Mouse (Mus musculus) left cerebral cortex, postnatal 4 days (tissue): ENCODE data around the gene Rcbtb1. TPM values are rescaled to one million over a fixed set of nuclear protein-coding genes. Genes with fewer than 3 reads are reported as not detected.
"Not testable (repeated sequence)": the region's sequence is repeated elsewhere in the genome, so short reads cannot be mapped to it uniquely, and the experiment has no call there.

Experiments used
- DNase-seq: peaks from one replicate; pipeline ENCODE4 v3.0.0-alpha.2; 2022
- intact Hi-C: fragments of 180-260 bp; cut with DNase I; formaldehyde crosslinking; loops from one replicate; pipeline ENCODE4 v1.15.1; 2025
- total RNA-seq, 2 experiments: library from RNA; stranded (reverse); gene quantifications; 2 replicates each; pipeline ENCODE4 v1.2.3; 2021

Gene Rcbtb1
- total RNA-seq, result 10 to 100 TPM; 43.7 to 48.6 TPM

DNA sequence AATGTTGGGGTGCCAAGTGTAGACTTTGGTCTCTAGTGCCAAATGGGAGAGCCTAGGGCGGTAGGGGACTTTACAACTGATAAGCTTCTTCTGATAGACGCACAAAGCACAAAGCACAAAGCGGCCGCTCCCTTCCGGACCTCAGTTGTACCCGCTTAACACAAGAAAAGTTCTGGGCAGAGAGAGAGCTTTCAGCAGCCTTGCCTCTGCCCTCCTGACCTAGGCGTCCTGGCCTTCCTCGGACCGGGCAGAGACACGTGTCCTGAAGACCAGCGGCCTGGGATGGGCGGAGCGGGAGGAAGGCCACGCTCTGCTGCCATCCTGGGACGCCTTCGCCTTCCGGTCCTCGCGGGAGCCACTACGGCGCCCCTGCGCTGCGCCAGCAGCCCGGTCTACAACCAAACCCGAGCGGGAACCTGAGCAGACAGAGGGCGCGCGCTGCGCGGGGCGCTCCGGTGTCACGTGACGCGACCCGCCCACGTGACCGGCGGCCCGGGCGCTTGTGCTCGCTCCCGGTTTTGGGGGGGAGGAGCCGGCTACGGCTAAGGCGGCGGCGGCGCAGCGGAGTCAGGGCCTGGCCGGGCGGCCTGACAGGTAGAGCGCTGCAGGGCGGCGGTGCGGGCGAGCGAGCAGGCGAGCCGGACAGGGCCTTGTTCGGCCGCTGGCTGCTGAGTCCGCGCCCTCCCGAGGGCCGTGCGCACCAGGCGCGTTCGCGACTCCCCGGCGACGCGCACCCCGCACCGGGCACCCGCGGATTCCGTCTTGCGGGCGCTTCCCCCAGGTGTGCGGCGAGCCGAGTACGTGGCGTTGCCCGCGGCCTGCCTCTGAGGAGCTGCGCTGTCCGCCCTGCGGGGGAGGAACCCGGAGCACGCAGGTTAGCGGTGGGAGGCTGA lies at the start of gene Rcbtb1:
Rcbtb1 (plus strand) TSS at position 499 of the 893 bp plus-strand sequence.
- intact Hi-C loops, result no loop called here
- DNase-seq, result peak; percentile 92

DNA sequence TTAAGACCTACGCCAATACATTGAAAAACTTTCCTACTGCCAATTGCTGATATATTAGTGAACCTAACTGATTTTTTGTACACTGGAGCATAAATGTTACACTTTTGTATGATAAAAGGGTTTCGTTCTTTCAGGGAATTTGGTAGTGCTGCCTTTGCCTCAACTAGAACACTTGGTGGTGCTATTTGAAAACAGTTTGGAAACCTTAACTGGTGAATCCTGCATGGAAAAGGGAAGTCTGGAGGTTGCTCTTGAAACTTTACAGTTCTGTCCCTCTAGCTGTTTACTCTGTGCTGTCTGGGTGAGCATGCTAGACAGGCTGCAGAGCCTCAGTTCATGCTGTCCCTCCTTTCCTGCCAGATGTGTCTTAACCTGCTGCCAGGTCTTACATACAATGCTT lies 45.4 kb upstream of the Rcbtb1 start:
- DNase-seq, result no peak
- intact Hi-C loops, result loop anchor here (5.0 kb wide), 1 partner anchor 402 kb away; no protein-coding TSS in a partner anchor

DNA sequence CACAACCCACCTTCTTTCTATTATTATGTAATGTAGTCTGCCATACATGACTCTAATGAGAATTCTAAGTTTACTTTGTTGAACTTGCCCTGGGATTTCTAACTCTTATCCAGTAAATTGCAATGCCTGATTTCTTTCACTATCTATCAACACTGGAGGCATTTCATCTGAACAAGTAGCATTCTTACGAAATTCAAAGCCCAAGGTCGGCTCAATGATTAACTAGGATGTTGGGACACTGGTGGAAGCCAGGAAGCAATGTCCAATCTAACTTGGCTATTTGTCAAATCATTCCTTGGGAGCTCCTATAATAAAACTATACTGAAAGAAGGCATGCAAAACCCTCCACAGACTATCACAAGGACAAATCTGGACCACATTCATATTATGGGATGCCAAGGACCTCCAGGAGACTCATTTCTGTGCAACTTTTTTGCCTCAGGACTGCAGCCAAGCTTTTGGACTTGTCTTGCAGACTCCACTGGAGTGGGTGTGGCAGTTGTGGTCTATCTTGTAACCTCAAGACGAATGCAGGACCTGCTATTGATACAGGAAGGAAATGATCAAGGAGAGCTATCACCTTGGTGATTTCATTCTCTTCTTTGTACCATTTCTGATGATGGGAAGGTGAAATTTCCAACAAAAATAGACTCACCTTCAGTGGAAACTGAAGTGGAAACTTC lies 43.9 kb upstream of the Rcbtb1 start:
- intact Hi-C loops, result loop anchor here (5.0 kb wide), 1 partner anchor 400 kb away; no protein-coding TSS in a partner anchor
- no peak for DNase-seq

DNA sequence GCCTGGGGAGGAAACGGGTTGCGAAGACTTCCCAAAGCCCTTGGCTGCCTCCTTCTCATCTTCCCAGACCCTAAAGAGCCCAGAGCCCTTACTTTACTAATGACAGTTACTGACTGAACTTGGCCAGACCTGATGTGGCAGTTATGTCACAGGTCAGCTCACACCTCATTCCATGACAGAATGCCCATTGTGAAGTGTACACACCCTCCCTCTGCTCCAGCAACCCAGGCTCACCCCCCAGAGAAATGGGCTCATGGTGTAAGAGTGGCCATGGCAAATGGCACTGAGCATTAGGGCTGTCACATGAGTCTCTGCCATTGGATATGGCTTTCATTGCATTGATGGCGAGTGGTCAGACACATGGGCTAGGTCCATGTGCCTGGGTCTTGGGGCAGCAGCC lies 22.4 kb upstream of the Rcbtb1 start, which contains the start of gene Gm5142:
Gm5142 (minus strand) TSS at position 101 of the 400 bp plus-strand sequence.
- intact Hi-C loops, result no loop called here
- no peak for DNase-seq

DNA sequence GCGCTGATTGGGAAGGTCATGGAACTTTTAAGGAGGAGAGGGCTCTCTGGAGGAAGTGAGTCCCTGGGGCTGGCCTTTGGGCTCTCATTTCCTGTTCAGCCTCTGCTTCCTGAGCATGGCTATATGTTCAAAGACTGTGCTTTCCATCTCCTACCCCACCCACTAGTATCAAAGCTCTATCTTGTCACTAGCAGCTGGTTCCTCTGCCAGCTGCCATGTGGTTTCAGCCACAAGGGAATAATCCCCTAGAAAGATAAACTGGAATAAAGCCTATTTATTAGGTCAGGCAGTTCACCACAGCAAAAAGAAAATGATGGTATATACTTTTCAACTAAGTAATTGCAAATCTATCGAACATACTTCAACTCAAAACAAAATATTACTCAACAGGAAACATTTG lies 18.3 kb upstream of the Rcbtb1 start:
- DNase-seq, result no peak
- intact Hi-C loops, result no loop called here

DNA sequence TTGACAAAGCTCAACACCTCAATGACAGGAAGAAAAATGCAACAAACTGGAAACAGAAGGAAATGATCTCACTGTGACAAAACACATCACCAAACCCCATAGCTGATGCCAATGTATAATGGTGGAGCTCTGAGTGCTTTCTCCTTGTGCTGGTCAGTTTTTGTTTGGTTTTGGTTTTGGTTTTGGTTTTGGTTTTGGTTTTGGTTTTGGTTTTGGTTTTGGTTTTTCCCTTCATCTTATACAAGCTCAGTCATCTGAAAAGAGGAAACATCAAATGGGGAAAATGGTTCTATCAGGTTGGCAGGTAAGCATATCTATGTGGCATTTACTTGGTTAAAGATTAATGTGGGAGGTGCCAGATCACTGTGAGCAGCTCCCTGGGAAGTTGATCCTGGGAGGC lies 15.5 kb upstream of the Rcbtb1 start:
- no peak for DNase-seq
- intact Hi-C loops, result no loop called here

DNA sequence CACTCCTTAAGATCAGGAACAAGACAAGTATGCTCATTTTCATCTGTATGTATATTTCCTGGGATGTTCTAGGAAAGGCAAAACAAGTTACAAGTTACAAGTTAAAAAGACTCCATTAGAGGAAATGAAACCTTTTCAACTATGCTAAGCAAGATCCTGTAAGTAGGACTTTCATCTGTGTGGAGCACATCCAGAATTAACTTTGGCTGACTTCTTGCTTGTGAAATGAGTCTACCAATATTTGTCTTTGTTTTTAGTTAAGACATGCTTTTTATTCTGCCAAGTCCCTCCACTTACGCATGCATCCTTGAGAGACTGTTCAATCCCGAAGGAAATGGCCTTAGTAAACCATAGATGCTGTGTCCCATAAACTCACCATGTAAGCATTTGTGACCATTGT lies 14.9 kb upstream of the Rcbtb1 start:
- intact Hi-C loops, result no loop called here
- no peak for DNase-seq

DNA sequence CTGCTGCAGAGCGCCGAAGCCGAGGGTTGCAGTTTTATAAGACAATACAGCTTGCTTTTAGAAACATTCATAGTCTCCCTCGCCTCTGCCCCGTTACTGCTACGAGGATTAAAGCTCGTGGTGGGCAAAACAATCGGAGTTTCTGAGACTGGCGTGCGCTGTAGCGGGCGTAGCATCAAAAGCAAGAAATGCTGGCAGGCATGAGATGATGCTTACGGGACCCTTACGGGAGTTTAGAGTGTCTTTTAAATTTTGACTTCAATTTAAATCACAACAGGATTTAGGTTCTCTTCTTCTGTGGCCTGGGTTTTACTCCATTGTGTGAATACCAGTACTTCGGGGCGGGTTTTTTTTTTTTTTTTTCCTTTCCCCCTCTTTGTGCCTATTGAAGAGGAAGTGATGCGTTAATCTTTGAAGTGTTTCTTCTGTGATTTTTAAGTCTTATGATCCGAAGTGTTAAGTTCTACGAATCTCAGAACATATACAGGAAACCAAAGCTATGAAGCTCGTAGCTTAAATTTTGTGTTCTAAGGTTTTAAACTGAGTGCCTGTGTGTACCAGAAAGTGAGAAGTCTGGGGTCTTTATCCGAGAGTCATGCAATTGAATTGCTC lies 701 bp downstream of the Rcbtb1 start:
- intact Hi-C loops, result no loop called here

DNA sequence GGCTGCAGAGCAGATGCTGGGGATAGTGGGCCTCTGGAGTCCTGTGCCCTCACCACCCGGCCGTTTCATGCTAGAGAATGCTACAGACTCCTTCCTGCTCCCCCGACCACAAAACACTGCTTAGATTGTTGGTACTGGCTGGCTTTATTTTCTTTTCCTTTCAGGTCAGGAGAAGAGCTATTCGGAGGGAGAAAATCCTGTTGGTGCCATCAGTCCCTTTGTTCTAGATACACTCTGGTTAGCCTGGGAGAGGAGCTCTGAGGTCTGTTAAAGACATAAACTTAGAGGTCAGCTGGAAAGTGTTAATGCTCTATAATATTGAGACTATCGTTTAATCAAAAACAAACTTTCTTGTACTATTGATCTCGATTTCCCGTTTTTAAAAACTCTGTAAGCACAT lies 4.5 kb downstream of the Rcbtb1 start:
- intact Hi-C loops, result no loop called here
- no peak for DNase-seq

More for the DNA sequence above, 701 bp downstream of the Rcbtb1 start:
- DNase-seq, result no peak

DNA sequence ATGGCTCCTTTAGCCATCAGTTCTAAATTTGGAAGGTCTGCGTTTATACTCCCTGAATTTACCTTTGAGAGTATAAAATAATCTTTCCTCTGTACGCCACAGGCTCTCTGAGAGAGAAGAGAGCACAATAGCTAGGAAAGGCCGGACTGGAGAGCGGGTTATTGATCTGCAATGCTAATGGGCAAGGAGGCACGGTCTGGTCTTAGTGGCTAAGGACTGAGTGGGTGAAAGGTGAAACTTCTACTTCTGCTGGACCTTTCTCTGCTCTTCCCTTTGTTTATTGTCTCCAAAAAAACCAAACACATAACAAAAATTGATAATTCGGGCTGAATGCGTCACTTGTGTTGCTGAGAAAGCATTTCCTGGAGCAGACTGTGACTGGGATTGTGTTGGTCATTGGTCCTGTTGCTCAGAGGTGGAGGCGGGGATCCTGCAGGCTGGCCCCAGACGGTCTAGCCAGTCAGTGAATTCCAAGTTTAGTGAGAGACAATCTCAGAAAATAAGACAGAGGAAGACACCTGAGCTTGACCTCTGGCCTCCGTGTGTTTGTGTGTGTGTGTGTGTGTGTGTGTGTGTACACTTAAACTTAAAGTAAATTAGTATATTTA lies 5.1 kb downstream of the Rcbtb1 start:
- intact Hi-C loops, result no loop called here
- DNase-seq, result no peak

DNA sequence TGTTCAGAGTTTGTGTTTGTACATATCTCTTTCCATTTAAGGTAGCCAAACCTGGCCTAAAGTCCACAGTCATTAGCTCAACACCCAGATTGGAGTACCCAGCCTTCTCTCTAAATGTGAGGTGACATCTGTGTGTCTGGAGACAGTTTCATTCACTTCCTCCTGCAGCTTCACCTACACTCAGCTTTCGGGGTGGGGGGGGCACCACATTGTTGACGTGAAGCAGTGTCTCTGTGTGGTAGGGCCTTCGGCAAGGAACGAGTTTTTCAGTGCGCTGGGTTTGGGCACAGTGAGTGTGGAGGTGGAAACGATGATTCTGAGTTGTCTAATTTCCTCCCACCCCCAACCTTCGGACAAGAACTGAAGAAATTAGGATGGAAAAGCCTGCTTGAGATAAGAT lies 8.0 kb downstream of the Rcbtb1 start:
- intact Hi-C loops, result no loop called here
- no peak for DNase-seq

DNA sequence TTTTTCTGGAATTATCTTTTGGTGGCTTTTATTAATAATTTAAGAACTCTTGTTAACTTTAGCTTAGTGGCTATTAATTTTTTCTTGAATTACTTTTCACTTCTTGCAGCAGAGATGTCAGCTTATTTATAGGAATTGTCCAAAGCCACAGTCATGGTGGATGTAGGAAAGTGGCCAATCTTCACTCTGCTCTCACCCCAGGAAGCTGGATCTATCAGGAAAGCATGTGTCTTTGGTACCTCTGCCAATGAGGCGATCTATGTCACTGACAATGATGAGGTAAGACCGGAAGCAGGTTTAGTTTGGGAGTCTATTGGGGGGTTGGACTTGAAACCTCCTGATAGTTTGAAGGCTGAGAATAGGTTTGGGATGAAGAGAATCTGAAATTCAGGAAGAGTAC lies 8.8 kb downstream of the Rcbtb1 start:
- intact Hi-C loops, result no loop called here
- no peak for DNase-seq

DNA sequence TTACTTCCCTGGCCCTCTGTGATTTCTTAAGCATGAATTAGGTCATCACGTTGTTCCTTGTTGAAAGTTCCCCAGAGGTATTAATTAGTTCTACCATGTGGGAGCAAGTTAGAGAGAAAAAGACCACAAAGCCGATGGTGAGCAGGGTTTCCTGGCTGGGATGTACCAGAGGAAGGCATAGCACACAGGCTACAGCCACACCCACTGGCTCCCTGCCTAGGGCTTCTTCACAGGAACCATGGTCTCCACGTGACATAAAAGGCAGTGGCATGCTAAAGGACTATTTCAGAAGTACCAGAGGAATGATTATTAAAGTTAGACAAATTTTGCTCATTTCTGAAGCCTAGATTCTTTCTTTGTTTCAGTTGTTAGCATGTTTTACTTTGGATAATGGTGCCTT lies 18.2 kb downstream of the Rcbtb1 start:
- intact Hi-C loops, result no loop called here
- no peak for DNase-seq

DNA sequence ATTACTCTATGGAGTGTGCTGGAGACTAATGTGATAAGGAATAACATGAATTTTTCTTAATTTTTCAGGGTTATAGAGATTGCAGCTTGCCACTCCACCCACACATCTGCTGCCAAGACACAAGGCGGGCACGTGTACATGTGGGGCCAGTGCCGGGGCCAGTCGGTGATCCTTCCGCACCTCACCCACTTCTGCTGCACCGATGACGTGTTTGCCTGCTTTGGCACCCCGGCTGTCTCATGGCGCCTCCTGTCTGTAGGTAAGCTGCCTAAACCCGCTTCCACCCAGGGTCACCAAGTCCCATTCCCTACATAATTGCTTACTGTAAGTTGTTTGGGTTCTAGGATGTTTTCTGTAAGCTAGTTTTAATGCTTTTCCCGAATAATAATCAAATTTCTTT lies 25.2 kb downstream of the Rcbtb1 start:
- intact Hi-C loops, result no loop called here
- DNase-seq, result no peak

DNA sequence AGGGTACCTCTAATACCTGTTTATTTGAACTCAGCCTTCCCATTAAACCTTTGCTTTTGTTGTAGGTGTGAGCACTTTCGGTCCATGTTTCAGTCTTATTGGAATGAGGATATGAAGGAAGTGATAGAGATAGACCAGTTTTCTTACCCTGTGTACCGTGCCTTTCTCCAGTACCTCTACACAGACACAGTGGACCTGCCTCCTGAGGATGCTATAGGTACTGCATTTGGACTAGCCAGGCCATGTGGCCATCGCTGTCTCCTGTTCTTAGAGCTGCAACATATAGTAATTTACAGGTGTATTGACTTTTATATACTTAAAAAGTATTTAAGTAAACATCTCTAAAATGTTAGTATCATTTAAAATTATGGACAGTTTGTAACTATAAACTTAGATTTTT lies 28.8 kb downstream of the Rcbtb1 start:
- no peak for DNase-seq
- intact Hi-C loops, result no loop called here

DNA sequence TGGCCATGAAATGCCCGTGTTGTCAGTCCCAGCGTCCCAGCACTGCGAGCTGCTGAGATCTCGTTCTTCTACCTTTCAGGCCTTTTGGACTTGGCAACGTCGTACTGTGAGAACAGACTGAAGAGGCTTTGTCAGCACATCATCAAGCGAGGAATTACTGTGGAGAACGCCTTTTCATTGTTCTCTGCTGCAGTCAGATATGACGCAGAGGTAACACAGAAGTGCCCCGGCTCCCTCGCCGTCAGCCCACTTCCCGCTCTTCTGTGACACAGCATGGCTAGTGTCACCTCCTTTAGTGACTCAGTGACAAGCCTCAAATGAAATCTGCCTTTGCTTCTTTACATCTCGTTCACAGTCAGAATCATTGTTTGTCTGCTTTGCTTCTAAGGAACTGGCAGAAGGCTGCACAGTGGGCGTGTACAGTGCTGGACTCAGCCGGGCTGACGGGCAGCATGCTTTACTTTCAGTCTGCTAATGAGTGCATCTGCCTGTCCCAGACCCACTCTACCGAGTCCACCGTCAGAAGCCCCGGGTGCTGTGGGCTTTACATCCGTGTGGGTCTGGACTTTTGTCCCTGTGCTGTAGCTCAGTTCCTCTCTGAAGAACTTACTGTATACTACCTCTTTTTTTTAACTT lies 29.4 kb downstream of the Rcbtb1 start:
- intact Hi-C loops, result no loop called here
- no peak for DNase-seq

DNA sequence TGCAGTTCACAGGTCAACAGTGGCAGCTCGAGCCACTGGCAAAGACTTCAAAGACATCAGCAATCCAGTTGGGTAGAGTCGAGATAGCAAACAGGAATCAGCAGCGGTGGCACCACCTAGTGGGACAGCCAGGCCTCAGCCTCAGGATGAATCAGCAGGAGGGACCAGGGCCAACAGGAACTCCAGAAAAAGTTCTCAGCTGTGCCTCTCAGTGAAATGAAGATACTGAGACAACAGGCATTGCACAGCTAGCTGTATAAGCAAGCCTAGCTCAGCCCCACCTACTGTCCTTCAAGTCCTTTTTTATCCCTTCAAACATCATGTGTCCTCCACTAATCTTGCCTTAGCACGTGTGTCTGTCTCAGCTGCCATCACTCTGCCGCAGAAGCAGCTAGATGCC lies 31.0 kb downstream of the Rcbtb1 start:
- DNase-seq, result no peak
- intact Hi-C loops, result no loop called here

DNA sequence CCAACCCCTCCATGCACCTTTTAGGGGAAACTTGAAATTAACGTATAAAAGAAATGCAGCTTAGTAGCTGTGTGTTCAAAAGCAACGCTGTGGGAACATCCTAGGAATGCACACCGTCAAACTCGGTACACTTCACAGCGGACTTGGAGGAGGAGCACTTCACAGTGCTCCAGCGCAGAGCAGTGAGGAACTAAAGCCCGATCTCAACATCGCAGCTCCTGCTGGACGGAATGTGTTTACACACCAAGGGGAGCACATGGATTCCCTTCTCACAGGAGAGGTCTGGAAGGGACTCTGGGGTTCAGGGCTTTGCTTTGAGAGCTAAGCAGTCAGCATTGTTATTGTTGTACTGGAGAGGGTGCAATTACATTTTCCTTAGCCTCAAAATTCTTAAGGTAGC lies 32.6 kb downstream of the Rcbtb1 start:
- intact Hi-C loops, result no loop called here
- no peak for DNase-seq

DNA sequence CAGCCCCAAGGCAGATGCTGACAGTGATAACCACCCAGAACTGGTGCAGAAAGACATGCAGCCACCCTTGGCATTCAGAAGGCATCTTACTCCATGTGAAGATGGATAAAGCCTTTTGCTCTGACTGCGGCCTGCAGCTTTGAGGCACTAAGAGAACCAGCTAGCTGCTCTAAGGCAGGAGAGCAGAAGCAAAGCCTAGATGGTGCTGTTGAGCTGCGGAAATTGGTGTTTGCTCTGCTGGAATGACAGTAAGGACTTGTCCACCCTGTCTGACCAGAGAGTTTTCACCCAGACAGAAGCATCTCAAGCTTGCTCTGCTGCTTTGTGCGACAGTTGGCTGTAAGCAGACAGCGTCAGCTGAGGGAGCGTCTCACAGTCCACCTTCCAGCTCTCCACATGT lies 49.3 kb downstream of the Rcbtb1 start:
- DNase-seq, result peak; percentile 6
- intact Hi-C loops, result not testable (repeated sequence)

DNA sequence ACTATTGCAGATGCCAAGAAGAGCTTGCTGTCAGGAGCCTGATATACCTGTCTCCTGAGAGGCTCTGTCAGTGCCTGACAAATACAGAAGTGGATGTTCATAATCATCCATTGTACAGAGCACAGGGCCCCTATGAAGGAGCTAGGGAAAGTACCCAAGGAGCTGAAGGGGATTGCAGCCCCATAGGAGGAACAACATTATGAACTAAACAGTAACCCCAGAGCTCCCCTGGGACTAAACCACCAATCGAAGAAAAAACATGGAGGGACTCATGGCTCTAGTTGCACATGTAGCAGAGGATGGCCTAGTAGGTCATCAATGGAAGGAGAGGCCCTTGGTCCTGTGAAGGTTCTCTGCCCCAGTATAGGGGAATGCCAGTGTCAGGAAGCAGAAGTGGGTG lies 54.9 kb downstream of the Rcbtb1 start:
- DNase-seq, intact Hi-C loops: not testable (repeated sequence)

DNA sequence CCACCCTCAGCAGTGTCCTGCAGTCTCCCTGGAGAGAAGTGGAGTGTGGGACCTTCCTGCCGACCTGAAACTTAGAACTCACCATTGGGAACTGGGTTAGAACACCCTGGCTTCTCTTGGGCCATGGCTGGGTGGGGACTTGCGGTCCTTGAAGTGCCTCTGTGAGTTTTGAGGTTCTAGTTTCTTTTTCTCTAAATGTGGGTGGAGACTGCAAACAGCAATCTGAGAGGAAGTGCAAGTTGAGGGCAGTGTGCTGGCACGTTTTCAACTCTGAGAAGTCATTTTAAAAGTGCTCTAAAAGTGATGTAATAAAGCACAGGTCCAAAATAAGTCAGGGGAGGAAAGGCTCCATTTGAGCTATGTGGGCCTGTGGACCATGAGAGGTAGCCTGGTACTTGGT lies 59.0 kb downstream of the Rcbtb1 start, which contains the start of gene Gm6904:
Gm6904 (minus strand) TSS at position 161 of the 400 bp plus-strand sequence.
- intact Hi-C loops, result no loop called here
- DNase-seq, result no peak
